Mouse (Mus musculus) heart, adult 9 months (tissue): ENCODE measurements at regions not wholly inside any gene's neighbourhood (a gene's known extent, or its start where the extent isn't known, plus 50 kb on each side); places are given as distances from the start of the nearest gene placed in this dataset.

Source experiments
- DNase-seq, 2 experiments: peaks; one replicate each; pipeline ENCODE4 v3.0.0; 2022; ENCODE audit warnings: low spot score in 2 of 2

- DNase-seq, result no peak
These were observed 74.4 kb downstream of the Tbx19 start for GRCm38 (mm10) chr1:165086131-165086530.

DNA sequence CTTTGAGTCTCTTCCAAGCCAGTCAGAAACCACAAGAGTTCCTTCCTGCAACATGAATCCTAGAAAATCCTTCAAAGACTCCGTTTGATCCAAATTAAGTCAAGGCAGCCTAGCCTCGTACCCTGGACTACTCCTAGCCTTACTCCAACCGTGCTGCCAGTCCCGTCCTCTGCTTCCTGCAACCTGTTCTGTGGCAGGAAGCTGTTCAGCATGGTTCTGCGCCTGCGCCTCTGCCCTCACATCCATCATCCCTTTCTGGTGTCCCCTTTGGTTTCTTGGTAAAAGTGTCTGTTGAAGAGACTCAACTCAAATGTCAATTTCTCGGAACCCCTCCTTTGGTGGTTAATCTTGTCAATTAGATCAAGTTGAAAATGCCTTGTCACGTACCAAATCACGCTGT lies 75.8 kb downstream of the Tbx19 start:
- DNase-seq, result no peak

DNA sequence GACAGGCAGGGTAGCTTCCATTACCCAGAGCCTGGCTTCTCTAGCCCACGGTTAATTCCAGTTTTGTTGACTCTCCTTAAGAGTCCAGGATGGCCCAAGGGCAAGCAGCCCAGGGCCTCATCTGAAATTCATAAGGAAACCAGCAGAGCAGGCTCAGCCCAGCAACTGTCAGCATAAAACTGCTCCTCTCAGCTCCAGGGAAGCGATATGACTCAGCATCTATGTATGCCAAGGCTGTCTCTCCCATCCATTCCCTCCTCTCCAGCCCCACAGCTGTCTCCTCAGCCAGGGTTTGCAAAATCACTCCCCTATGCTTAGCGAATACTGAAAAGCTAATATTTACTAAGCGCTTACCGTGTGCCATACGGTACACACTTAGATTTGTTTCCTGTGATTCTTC lies 76.4 kb downstream of the Tbx19 start:
- DNase-seq, result peak; percentile 68 to 74

- no peak for DNase-seq
These were observed 80.2 kb downstream of the Tbx19 start for GRCm38 (mm10) chr1:165080351-165080750.

- no peak for DNase-seq
These were observed 83.3 kb downstream of the Tbx19 start for GRCm38 (mm10) chr1:165077313-165077712.

- DNase-seq, result peak; percentile 46 to 67
These were observed 85.1 kb downstream of the Tbx19 start for GRCm38 (mm10) chr1:165075301-165076082.

DNA sequence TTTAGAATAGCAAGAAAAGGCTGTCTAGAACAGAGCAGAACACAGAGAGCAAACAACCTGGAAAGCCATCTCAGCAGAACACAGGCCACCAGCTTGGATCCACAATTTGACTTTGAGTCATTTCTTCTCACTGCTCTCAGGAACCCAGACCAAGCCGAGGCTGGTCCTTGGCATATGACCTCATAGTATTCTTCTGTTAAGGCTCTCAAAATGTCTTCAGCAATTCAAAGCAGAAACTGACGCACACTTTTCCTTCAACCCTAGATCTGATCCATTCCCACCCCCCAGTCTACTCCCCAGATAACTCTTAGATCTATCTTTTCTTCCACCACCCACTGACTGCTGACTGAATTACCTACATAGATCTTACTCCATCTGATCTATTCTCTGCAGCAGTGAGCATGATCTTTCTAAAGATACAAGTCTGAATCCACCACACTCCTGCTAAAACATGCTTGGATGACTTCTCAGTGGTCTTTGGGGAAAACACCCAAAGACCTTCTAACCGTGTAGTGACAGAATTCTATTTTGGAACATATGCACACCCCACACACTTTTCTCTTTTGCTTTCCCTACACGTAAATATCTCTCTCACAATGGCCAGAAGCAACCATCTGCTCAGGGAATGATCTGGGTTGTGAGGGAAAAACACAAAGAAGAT lies 88.6 kb downstream of the Tbx19 start:
- no peak for DNase-seq

DNA sequence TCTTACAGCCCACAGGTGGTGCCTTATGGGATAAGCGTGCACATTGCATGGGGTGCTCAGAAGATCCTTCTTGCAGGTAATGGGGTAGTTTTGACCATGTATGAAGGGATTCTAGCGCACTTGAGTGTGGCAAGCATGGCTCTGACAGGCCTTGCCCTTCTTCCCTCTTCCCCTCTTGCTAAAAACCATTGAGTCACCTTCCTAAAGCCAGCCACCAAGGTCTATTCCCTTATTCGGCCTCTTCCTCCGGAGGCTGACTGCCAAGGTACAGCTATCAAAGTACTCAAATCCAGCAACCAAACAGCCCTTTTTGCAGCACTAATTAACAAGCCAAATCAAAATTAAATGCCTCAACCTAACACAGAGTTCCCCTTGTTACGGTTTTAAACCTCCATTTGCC lies 95.6 kb downstream of the Tbx19 start:
- no peak for DNase-seq

- DNase-seq, result no peak
These were observed 97.6 kb downstream of the Tbx19 start for GRCm38 (mm10) chr1:165062813-165063492.

DNA sequence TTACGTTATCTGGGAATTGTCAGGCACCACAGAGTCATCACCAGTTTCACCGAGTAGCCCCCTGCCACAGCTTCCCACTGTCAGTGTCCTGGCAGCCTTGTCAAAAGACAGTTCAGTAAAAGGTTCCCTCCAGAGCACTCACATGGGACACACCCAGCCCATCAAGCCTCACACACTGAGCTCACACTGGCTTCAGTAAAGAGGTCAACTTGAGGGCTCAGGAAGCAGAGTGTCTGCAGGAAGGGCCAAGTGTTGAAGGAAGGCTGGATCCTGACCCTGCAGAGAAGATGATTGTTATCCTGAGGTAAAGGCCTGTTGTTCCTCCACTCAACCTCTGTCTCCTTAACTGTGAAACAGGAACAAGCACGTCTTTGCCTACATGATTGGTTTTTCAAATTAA lies 99.2 kb downstream of the Tbx19 start:
- DNase-seq, result no peak

GRCm38 (mm10) chr1:165054245-165054644 lies 106.3 kb downstream of the Tbx19 start:
- DNase-seq, result no peak

GRCm38 (mm10) chr1:165051294-165051693 lies 109.3 kb downstream of the Tbx19 start:
- DNase-seq, result no peak

- peak in 1 of 2 experiments; percentile 27 for DNase-seq
These were observed 110.4 kb downstream of the Tbx19 start for GRCm38 (mm10) chr1:165050176-165050575.

GRCm38 (mm10) chr1:165046637-165047036 lies 111.3 kb upstream of the Xcl1 start:
- peak; percentile 56 to 61 for DNase-seq

DNA sequence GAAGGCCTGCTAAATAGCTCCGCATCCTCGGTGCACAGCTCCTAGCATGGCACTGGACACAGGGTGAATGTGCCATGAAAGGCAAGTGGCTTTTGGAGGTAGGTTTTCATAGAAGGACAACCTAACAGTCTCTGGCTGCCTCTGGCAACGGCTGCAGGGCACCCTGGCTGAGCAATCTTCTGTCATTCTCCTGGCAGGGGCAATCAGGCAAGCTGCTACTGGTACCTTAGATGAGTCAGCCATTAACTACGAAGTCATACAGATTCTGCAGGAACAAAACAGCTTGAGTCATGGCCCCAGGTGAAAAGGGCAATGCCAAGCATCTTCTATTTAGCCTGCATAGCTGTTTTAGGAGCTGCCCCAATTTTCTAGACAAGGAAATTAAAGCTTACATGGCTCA lies 110.7 kb upstream of the Xcl1 start:
- DNase-seq, result no peak

DNA sequence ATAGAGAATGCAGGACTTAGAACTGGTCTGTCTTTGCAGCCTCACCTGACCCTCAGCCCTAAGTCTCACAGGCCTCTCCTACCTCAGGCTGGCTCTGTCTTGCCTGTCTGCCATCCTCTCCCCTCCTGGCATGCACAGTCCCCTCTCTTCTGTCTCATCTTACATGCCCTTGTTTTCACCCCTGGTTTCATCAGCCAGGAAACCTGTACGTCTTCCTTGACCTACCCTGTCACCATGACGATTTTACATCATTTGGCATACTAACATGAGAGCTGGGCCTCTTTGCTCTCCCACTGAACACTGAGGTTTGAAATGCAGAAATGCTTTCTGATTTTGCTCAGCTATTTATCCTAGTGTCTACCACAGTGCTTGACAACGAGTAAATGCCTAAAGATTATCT lies 108.0 kb upstream of the Xcl1 start:
- DNase-seq, result no peak

- no peak for DNase-seq
These were observed 106.8 kb upstream of the Xcl1 start for GRCm38 (mm10) chr1:165042105-165042504.

DNA sequence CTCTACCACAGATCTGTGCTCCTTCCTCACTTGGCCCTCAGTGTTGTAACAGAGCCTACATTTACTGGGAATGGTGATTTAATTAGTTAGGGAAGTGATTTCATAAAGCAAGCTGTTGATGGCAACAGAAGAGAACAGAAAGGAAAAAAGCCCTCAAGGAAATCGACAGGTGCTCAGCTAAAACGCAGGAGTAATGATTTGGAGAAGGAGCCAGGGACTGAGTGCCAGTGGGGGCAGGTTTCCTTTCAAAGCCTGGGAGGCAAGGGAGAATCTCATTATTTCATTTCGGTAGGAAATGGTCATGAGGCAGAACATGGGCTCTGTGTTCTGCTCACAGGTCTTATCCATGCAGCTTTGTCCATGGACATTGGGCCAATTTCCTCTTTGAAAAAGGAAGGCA lies 101.3 kb upstream of the Xcl1 start:
- DNase-seq, result no peak

GRCm38 (mm10) chr1:165035618-165036017 lies 100.3 kb upstream of the Xcl1 start:
- DNase-seq, result no peak

DNA sequence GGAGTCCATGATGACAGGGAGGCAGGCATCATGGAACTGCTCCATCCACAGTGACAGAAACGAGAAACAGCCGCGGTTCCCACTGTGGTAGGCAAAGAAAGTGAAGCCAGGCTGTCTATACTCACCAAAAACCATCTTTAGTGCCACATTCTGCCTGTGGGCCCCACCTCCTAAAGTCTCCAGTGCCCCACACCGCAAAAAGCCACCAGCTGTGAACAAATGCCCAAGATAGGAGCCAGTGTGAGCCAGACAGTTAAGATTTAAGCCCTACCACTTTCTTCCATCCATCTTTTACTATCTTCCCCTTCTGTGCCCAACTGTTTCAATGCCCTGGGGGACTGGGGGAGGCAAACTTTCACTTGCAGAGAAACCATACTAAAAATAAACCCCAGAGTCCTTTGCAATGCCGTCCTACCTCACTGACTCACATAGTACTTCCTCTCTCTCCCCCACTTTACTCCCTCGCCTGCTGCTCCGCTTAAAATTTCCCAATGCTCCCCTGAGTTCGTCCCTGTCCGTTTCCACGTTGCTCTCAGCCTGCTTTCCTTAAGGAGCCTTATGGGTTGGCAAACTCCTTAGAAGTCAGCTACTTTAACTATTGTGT lies 85.7 kb upstream of the Xcl1 start:
- DNase-seq, result no peak

- DNase-seq, result no peak
These were observed 83.5 kb upstream of the Xcl1 start for GRCm38 (mm10) chr1:165018692-165019309.

DNA sequence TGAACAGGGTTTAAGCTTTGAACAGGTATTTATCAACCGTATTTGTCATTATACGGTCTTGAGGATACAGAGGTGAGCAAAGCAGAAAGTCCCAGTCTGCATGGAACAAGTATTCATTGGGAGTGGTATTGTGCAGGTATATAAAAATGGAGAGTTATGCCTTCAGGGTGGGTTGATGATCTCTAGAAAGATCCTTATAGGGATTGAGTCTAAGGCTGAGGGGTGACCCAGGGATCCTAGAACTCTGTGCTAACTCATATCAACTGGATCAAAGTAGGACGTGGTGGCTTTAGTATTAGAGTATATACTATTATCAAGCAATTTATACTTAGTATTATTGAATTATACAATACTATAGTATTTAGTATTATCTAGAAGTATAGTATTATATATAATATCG lies 82.9 kb upstream of the Xcl1 start:
- no peak for DNase-seq
